18 mouse cellular contexts compared by ENCODE assay signal in genomic region chr1:192613271-192613670, GRCm38 (mm10).
"Had no signal": no experiment of that assay in that cellular context is flagged by ENCODE, and none has a peak within 500 bp of the region (broad histone marks: within the 10 kb centered on the region; RNA-seq: fewer than 3 reads in every experiment).

No protein-coding gene starts in this region.

- H3K4me3 ChIP-seq: liver, embryonic 12.5 days; midbrain, embryonic 15.5 days; myocyte; neural tube, embryonic 12.5 days had no signal

- H3K4me1 ChIP-seq: liver, embryonic 12.5 days; midbrain, embryonic 15.5 days; neural tube, embryonic 12.5 days had no signal

- H3K9ac ChIP-seq: liver, embryonic 12.5 days; liver, embryonic 14.5 days; lung, embryonic 14.5 days; midbrain, embryonic 15.5 days; neural tube, embryonic 12.5 days had no signal

- H3K27me3 ChIP-seq: liver, embryonic 12.5 days; midbrain, embryonic 15.5 days; neural tube, embryonic 12.5 days had no signal

- H3K36me3 ChIP-seq: liver, embryonic 12.5 days; midbrain, embryonic 15.5 days; neural tube, embryonic 12.5 days had no signal

- ATAC-seq: liver, embryonic 12.5 days; midbrain, embryonic 15.5 days had no signal

- H3K9me3 ChIP-seq: liver, embryonic 12.5 days; midbrain, embryonic 15.5 days; neural tube, embryonic 12.5 days had no signal

- DNase-seq: lung, adult 18-20 months; lung, embryonic 14.5 days; lung, postnatal 10 days; lung, postnatal 4 days; retina, postnatal 1 day; right cerebral cortex, adult 18-20 months; right cerebral cortex, postnatal 25 days; right cerebral cortex, postnatal 4 days; spleen, adult 18-20 months; thymus, adult 18-20 months; thymus, postnatal 14 days; thymus, postnatal 36 days had no signal

- H3K4me2 ChIP-seq: liver, embryonic 12.5 days; lung, embryonic 14.5 days; midbrain, embryonic 11.5 days; midbrain, embryonic 15.5 days; neural tube, embryonic 12.5 days had no signal

- H3K27ac ChIP-seq: liver, embryonic 12.5 days; liver, embryonic 14.5 days; midbrain, embryonic 15.5 days; neural tube, embryonic 12.5 days had no signal
